Mouse (Mus musculus) forelimb bud, embryonic 11.5 days (tissue): Measurements from ENCODE around the gene Uox.

Experiments used
- DNase-seq: peaks from one replicate; pipeline ENCODE4 v3.0.0-alpha.2; 2012; ENCODE audit warnings: low read depth, low spot score

Uox gene

DNA sequence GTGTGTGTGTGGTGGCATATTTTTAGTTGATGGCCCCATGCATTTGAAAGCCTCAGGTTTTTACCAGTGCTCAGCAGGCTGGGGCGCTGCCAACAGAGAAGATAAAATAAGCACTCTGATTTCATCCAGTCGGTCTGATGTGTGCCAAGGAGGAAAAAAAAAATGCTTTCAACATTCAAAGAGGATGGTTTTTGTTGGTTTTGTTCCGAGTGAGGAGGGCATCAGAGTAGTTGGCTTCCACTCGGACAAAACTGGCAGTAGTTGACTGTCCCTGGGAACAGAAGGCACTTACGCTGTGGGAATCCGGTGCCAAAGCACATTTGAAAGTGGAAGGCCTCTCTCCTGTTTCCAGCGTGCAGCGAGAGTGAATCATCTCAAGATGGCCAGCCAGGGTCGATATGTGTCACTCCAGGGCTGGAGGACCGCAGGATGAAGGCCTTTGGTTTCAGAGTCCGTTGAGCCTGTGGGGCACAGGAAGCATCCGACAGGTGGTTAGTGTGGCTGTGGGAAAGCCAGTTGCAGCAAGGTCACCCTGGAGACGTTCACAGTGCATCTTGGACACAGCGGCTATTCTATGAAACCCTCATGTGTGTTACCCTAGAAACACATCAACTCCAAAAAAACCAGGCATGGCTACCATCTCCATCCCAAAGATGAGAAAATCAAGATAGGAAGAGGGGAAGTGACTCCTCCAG, 50.5 kb downstream of the Uox start:
- no peak for DNase-seq

DNA sequence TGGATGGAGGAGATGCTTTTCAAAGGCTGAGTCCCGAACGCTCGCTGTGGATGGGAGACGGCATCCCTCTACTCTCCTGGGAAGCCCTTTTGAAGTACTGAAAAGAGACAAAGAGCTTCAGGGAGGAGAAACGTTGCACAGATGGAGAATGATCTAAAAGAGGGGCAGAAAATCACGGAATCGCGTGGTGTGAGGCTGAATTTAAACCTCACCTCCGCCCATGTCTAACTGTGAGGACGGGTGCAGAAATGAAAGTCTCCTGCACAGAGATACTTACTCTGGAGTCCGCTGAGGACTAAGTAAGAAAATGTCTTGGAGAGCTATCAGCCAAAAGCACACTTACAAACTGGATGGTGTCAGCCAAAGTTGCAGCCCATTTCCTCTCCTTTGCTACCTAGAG, 51.7 kb downstream of the Uox start:
- no peak for DNase-seq

DNA sequence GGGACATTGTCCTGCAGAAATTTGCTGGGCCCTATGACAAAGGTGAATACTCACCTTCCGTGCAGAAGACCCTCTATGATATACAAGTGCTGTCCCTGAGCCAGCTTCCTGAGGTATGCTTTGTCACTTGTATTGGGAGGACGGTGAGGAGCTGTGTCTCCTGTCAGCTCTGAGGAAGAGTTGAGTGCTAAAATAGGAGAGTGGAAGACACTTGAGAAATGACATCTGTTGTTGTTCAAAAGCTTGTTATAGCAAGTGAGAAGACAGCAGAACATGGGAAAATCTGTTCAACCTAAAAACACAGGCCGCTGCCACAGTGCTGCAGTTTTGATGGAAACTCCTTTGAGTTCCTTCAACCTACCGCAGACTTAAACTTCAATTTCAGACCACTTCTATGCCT, 55.5 kb downstream of the Uox start:
- DNase-seq, result no peak

GRCm38 (mm10) chr3:146628227-146628982, 58.2 kb downstream of the Uox start:
- DNase-seq, result no peak

DNA sequence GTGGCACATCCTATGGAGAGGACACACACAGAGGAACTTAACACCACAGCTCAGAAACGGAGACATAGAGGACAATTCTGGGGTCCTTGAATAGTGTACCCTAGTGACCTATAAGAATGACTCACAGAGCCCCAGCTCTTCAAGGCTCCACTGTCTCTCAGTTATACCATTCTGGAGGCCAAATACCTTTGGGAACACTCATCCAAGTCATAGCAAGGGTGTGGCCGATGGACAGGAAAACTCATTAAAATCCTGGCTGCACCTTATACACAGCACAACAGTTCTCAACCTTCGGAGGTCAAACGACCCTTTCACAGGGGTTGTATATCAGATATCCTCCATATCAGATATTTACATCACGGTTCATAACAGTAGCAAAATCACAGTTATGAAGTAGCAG, 62.3 kb downstream of the Uox start:
- DNase-seq, result no peak

DNA sequence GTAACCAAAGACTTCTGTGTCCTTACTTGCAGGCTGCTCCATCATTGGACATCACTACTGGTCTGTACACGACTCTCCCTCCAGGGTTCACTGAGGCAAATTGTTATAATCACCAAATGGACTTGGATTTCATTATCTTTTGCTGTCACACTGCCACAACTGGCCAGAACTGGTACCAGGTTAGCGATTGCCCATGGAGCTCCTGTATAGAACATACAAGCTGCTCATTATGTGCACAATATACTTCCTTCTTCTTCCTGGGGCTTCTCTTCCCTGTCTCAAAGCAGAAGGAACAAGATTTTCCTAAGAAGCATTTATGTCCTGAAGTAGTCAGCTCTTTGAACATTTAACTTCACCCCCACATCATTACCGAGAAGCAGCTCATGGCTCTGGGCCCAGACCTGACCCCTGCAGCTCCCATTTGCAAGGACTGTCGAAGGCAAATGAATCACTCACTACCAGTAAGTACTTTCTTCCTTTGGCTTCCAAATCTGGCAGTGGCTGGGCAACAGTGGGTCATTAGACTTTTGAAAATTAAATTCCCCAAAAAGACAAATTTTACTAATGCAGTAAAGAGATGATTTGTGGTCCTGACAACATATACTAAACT, 71.7 kb downstream of the Uox start:
- no peak for DNase-seq

GRCm38 (mm10) chr3:146649311-146649894, 79.2 kb downstream of the Uox start:
- DNase-seq, result no peak

DNA sequence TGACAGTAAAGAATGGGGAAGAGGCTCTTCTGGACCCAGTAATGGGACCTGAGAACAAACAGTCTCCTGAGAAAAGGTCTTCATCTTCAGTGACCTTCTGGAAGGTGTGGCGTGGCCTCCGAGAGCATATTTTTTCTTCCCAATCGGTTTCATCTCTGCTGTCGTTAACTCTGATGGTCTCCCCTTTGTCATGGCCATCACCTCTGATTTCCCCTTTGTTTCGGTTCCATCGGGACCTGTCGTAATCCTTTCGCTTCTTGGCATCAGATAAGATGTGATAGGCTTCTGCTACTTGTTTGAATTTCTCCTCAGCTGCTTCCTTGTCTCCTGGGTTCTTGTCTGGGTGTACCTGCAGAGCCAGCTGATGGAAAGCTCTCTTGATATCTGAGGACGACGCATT, 80.5 kb downstream of the Uox start:
- DNase-seq, result no peak

DNA sequence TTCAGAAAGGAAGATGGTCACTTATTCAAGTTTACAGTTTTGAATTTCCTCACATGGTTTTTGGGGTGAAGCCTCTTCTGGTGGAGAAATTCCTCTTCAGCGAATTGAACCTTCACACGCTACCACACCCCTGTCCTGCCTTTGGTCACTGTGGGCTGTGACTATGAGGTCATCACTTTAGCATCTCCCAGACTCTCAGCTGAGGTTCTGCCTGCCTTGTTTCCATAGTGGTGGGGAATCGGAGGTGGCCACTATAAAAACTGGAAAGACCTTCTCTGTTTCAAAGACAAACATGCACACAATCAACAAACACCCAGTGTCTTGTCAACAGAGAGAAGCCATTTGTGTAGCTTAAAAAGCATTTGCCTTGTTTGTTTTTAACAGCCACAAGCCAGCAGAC, 81.0 kb downstream of the Uox start, which contains the start of gene 4930503B20Rik:
Gene 4930503B20Rik (minus strand): TSS at position 101 of the 400 bp plus-strand sequence.
- no peak for DNase-seq

- no peak for DNase-seq
Measured at GRCm38 (mm10) chr3:146652431-146652830, 82.2 kb downstream of the Uox start.

DNA sequence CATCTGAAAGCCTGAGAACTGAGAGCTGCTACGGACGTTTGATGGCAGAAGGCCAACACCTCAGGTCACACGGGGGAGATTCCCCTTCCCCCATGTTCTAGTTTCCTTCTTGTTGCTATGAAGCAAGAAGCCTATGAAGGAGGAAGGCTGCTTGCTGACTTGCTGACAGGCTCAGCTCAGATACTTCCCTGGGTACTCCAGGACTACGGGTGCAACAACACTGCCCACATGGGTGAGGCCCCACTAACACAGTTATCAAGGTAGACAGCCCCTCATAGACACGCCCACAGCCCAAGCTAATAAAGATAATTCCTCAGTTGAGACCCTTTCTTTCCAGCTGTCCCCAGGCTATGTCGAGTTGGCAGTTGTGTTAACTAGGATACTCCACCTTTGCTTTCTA, 83.5 kb downstream of the Uox start:
- no peak for DNase-seq

GRCm38 (mm10) chr3:146655111-146655577, 84.9 kb downstream of the Uox start:
- no peak for DNase-seq

DNA sequence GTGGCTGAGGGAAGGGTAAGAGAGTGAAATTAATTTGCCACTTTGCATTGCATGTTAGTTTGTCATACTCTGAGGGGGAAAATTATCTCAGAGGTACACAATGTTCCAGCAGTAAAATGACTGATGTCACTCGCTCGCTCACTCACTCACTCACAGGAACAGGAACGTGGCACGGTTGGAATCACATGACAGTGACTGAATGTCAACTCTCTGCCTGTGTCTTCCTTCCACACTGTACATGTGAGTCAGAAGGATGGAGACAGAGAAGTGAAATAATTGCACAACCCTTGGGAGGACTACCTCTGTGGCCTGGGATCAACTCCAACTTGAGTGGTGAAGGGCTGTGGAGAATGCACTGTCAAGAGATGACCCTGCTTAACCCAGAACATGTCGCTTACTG, 87.2 kb downstream of the Uox start:
- DNase-seq, result no peak

- no peak for DNase-seq
Measured at GRCm38 (mm10) chr3:146658061-146658639, 87.9 kb downstream of the Uox start.

GRCm38 (mm10) chr3:146659321-146659720, 89.1 kb downstream of the Uox start:
- no peak for DNase-seq

DNA sequence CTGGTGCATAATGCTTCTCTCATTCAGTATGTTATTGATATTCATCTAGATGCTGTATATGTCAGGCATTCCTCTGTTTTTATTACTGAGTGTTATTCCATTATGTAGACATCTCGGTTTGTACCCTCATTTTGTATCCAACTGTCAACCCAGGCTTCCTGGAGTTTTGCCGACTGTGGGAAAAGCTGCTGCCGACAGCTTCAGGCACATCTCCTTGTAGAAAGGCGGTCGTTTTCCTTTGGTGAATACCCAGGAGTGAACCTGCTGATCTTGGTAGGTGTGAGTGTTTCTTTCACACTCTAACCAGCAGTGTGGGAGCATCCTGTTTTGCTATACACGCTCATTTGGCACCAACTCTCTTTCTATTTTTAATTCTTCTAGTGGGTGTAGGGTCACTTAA, 90.8 kb downstream of the Uox start:
- DNase-seq, result no peak

DNA sequence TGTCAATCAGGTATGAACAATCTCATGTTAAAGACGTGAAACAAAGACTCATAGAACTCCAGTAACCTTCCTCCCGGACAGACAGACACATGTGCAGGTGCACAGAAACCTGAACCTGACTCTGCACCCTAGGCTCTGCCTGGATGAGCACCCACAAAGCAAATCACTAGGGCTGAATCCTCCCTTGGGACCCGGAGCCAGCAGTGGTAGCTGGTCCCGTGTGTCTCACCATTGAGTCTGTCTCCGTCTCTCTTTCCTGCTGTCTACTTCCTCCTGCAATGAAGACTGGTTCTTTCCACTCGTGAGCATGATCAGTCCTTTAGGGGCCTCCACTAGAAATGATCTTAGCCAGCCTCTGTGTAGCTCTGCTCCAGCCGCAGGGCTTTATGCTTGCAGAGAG, 91.7 kb downstream of the Uox start:
- DNase-seq, result no peak

DNA sequence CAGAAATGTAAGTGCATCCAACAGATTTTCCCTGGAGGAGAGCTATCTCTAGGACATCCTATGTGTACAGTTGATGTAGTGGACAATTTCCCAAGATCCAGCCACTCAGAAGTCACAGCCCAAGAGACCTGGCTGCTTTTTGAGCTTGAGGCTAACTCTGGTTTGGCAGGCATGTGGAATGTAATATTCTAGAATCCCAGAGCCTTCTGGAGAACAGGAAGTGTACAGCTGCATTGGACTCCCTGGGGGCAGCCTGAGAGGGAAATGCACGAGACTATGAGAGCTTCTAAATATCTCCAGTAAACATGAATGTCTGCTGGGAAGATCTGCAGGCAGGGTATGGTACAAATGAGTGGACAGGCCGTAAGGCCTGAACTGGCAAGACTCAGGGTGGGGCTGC, 100.9 kb downstream of the Uox start:
- DNase-seq, result no peak

- no peak for DNase-seq
Measured at GRCm38 (mm10) chr3:146675101-146675500, 104.9 kb downstream of the Uox start.

DNA sequence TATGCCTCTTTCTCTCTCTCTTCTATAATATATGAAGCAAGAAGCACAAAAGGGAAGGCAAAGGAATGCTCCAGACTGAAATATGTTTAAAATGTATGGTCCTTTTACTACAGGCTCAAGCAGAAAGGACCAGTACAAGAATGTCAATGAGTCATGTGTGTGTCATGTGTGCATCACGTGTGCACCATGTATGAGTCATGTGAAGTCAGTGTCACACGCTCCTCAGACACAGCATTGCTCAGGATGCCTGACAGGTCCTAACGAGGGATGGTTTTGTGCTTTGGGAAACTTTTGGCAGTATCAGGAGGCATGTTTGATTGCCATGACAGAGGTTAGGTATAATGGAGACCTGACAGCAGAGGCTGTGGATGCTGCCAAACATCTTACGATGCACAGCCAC, 106.0 kb downstream of the Uox start:
- DNase-seq, result no peak

- no peak for DNase-seq
Measured at GRCm38 (mm10) chr3:146679646-146680045, 109.4 kb downstream of the Uox start.

GRCm38 (mm10) chr3:146680625-146681024, 110.4 kb downstream of the Uox start:
- no peak for DNase-seq
